Mouse (Mus musculus) limb, embryonic 12.5 days (tissue): ENCODE measurements around the gene Mier3. TPM values are rescaled to one million over a fixed set of nuclear protein-coding genes. Genes with fewer than 3 reads are reported as not detected.
"Not testable (repeated sequence)": the region's sequence is repeated elsewhere in the genome, so short reads cannot be mapped to it uniquely, and the experiment has no call there.

Source experiments
- ATAC-seq: fragments of 200-750 bp; cut with Nextera tagmentation; 2 replicates; pipeline ENCODE4 v1.8.0; 2017; ENCODE audit warnings: low read depth, moderate TSS enrichment; ENCODE audit not compliant: insufficient number of reproducible peaks, insufficient read depth, low FRiP score, low TSS enrichment
- H3K27ac ChIP-seq: fragments of 300-500 bp; sonication (generic); 2 replicates; pipeline ENCODE4 v1.5.1; 2016; ENCODE audit warnings: mild to moderate bottlenecking, moderate library complexity
- H3K27me3 ChIP-seq: fragments of 300-500 bp; sonication (generic); 2 replicates; pipeline ENCODE4 v1.6.1; 2016; ENCODE audit warnings: mild to moderate bottlenecking, moderate library complexity
- H3K36me3 ChIP-seq: fragments of 300-500 bp; sonication (generic); 2 replicates; pipeline ENCODE4 v1.6.1; 2016; ENCODE audit warnings: mild to moderate bottlenecking, moderate library complexity
- H3K4me1 ChIP-seq: fragments of 300-500 bp; sonication (generic); replicated peaks from 2 replicates; pipeline ENCODE4 v1.6.1; 2016
- H3K4me2 ChIP-seq: fragments of 300-500 bp; sonication (generic); 2 replicates; pipeline ENCODE4 v1.6.1; 2016; ENCODE audit warnings: mild to moderate bottlenecking, moderate library complexity
- H3K4me3 ChIP-seq: fragments of 300-500 bp; sonication (generic); replicated peaks from 2 replicates; pipeline ENCODE4 v1.5.1; 2016; ENCODE audit warnings: mild to moderate bottlenecking
- H3K9ac ChIP-seq: fragments of 300-500 bp; sonication (generic); replicated peaks from 2 replicates; pipeline ENCODE4 v1.6.1; 2016; ENCODE audit warnings: mild to moderate bottlenecking, moderate library complexity
- H3K9me3 ChIP-seq: fragments of 300-500 bp; sonication (generic); 2 replicates; pipeline ENCODE4 v1.6.1; 2016; ENCODE audit warnings: mild to moderate bottlenecking, moderate library complexity
- WGBS: fragments of 180-500 bp; shearing (Covaris S2); methylation state at CpG from one replicate; pipeline ENCODE4 v1.1.7; 2016; 5-methylcytosine and 5-hydroxymethylcytosine counted together
- polyA plus RNA-seq: library from polyadenylated mRNA; unstranded; fragments of >200 nt; fragmentation: Nextera tagmentation; extraction: Ambion mirVana; gene quantifications from 2 replicates; pipeline ENCODE4 v1.2.1, GENCODE M21; 2016

The Mier3 gene
- polyA plus RNA-seq, 1 experiment from 2014 or later = 30.0 TPM

GRCm38 (mm10) chr13:111703396-111703795 lies 22.6 kb downstream of the Mier3 start:
- H3K27me3 ChIP-seq = no peaks in the 10 kb centered on the region
- peaks cover 71% of the 10 kb centered on the region for H3K36me3 ChIP-seq
- no peak overlapping the region for H3K4me2 ChIP-seq
- H3K4me3 ChIP-seq = no peak overlapping the region
- H3K9me3 ChIP-seq = no peaks in the 10 kb centered on the region
- ATAC-seq = no peak
- no peaks in the 10 kb centered on the region for H3K4me1 ChIP-seq
- WGBS = 94% methylated on average over 10 of the region's 10 CpGs
- no peak overlapping the region for H3K9ac ChIP-seq
- no peak overlapping the region for H3K27ac ChIP-seq

- H3K4me2 ChIP-seq, ATAC-seq, H3K27ac ChIP-seq, H3K4me1 ChIP-seq, H3K27me3 ChIP-seq, H3K9ac ChIP-seq, H3K4me3 ChIP-seq, H3K9me3 ChIP-seq: not testable (repeated sequence)
- 90% methylated on average over 4 of the region's 4 CpGs for WGBS
- peaks cover 77% of the 10 kb centered on the region for H3K36me3 ChIP-seq
These were observed 23.2 kb downstream of the Mier3 start for GRCm38 (mm10) chr13:111703952-111704351.

GRCm38 (mm10) chr13:111710531-111710930 lies 29.8 kb downstream of the Mier3 start:
- Histone ChIP-seq H3K36me3 (peaks cover 97% of the 10 kb centered on the region), H3K4me3 (no peak overlapping the region), H3K27ac (no peak overlapping the region), H3K4me1 (no peaks in the 10 kb centered on the region), H3K9ac (no peak overlapping the region), H3K27me3 (no peaks in the 10 kb centered on the region), H3K4me2 (no peak overlapping the region), H3K9me3 (no peaks in the 10 kb centered on the region)
- no peak for ATAC-seq
- WGBS = 90% methylated on average over 4 of the region's 4 CpGs

- no peaks in the 10 kb centered on the region for H3K4me1 ChIP-seq
- no peak overlapping the region for H3K9ac ChIP-seq
- H3K36me3 ChIP-seq = peaks cover 35% of the 10 kb centered on the region
- 63% methylated on average over 9 of the region's 9 CpGs for WGBS
- H3K27me3 ChIP-seq = no peaks in the 10 kb centered on the region
- no peak for ATAC-seq
- H3K4me3 ChIP-seq = no peak overlapping the region
- H3K9me3 ChIP-seq = no peaks in the 10 kb centered on the region
- H3K27ac ChIP-seq = no peak overlapping the region
- H3K4me2 ChIP-seq = no peak overlapping the region
These were observed 38.9 kb downstream of the Mier3 start for GRCm38 (mm10) chr13:111719726-111720125.

- peak overlapping the region; percentile 73 for H3K4me2 ChIP-seq
- H3K27ac ChIP-seq = peak overlapping the region; percentile 89
- ATAC-seq = no peak
- peak overlapping the region; percentile 45; the same call in 1 of the 2 replicates for H3K9ac ChIP-seq
- under 1% methylated on average over 18 of the region's 18 CpGs for WGBS
- peak overlapping the region; percentile 60 for H3K4me3 ChIP-seq
- no peaks in the 10 kb centered on the region for H3K27me3 ChIP-seq
- H3K36me3 ChIP-seq = peaks cover 2% of the 10 kb centered on the region; the same call in 1 of the 2 replicates
- H3K9me3 ChIP-seq = peaks cover 11% of the 10 kb centered on the region
- H3K4me1 ChIP-seq = no peaks in the 10 kb centered on the region
These were observed 44.0 kb downstream of the Mier3 start for GRCm38 (mm10) chr13:111724811-111725164.

GRCm38 (mm10) chr13:111725165-111726077 lies 44.6 kb downstream of the Mier3 start:
- WGBS = under 1% methylated on average over 65 of the region's 65 CpGs

GRCm38 (mm10) chr13:111726898-111727297 lies 46.1 kb downstream of the Mier3 start:
- Histone ChIP-seq H3K27ac (no peak overlapping the region), H3K4me1 (no peaks in the 10 kb centered on the region), H3K9me3 (peaks cover 11% of the 10 kb centered on the region), H3K36me3 (no peaks in the 10 kb centered on the region), H3K9ac (no peak overlapping the region), H3K4me2 (no peak overlapping the region), H3K4me3 (no peak overlapping the region), H3K27me3 (no peaks in the 10 kb centered on the region)
- 94% methylated on average over 5 of the region's 5 CpGs for WGBS
- no peak for ATAC-seq

More at GRCm38 (mm10) chr13:111725165-111726077, 44.6 kb downstream of the Mier3 start:
- peak overlapping the region; percentile 63 for H3K9ac ChIP-seq
- no peaks in the 10 kb centered on the region for H3K4me1 ChIP-seq
- peak overlapping the region; percentile 73 for H3K4me2 ChIP-seq
- peak; percentile 99 for ATAC-seq
- H3K4me3 ChIP-seq = peak overlapping the region; percentile 60
- peak overlapping the region; percentile 89 for H3K27ac ChIP-seq
- no peaks in the 10 kb centered on the region for H3K36me3 ChIP-seq
- peaks cover 11% of the 10 kb centered on the region for H3K9me3 ChIP-seq
- no peaks in the 10 kb centered on the region for H3K27me3 ChIP-seq

- H3K36me3 ChIP-seq = no peaks in the 10 kb centered on the region
- ATAC-seq = no peak
- H3K27ac ChIP-seq = no peak overlapping the region
- no peaks in the 10 kb centered on the region for H3K4me1 ChIP-seq
- no peak overlapping the region for H3K4me2 ChIP-seq
- no peak overlapping the region for H3K4me3 ChIP-seq
- no peaks in the 10 kb centered on the region for H3K27me3 ChIP-seq
- 78% methylated on average over 7 of the region's 7 CpGs for WGBS
- H3K9ac ChIP-seq = no peak overlapping the region
- H3K9me3 ChIP-seq = no peaks in the 10 kb centered on the region
These were observed 60.6 kb downstream of the Mier3 start for GRCm38 (mm10) chr13:111741204-111741990.

- H3K27ac ChIP-seq = no peak overlapping the region
- 66% methylated on average over 6 of the region's 6 CpGs for WGBS
- no peak overlapping the region for H3K9ac ChIP-seq
- no peak overlapping the region for H3K4me3 ChIP-seq
- no peak overlapping the region for H3K4me2 ChIP-seq
- H3K27me3 ChIP-seq = no peaks in the 10 kb centered on the region
- H3K4me1 ChIP-seq = no peaks in the 10 kb centered on the region
- no peaks in the 10 kb centered on the region for H3K36me3 ChIP-seq
- no peaks in the 10 kb centered on the region for H3K9me3 ChIP-seq
- no peak for ATAC-seq
These were observed 61.3 kb downstream of the Mier3 start for GRCm38 (mm10) chr13:111741991-111742615.

- Histone ChIP-seq H3K27me3 (no peaks in the 10 kb centered on the region), H3K9ac (no peak overlapping the region), H3K9me3 (no peaks in the 10 kb centered on the region), H3K4me2 (no peak overlapping the region), H3K4me1 (no peaks in the 10 kb centered on the region), H3K4me3 (no peak overlapping the region), H3K36me3 (peaks cover 14% of the 10 kb centered on the region), H3K27ac (no peak overlapping the region)
- no peak for ATAC-seq
- WGBS = 72% methylated on average over 6 of the region's 6 CpGs
These were observed 63.6 kb downstream of the Mier3 start for GRCm38 (mm10) chr13:111744233-111745000.
